Mouse (Mus musculus) right cerebral cortex, postnatal 36 days (tissue): ENCODE data around the gene Ankrd65.

ENCODE experiments used
- DNase-seq, 2 experiments: peaks; one replicate each; pipeline ENCODE4 v3.0.0; 2022; ENCODE audit warnings: low spot score in 2 of 2, mixed read lengths in 1 of 2

Ankrd65 gene

GRCm38 (mm10) chr4:155812665-155813181 is 22.5 kb downstream of the Ankrd65 start:
- no peak for DNase-seq

- DNase-seq = no peak
Observed at GRCm38 (mm10) chr4:155817533-155817932, 27.3 kb downstream of the Ankrd65 start.

- DNase-seq = no peak
Observed at GRCm38 (mm10) chr4:155821025-155821424, 30.8 kb downstream of the Ankrd65 start.

- DNase-seq = no peak
Observed at GRCm38 (mm10) chr4:155823443-155823842, 33.2 kb downstream of the Ankrd65 start.

- DNase-seq = no peak
Observed at GRCm38 (mm10) chr4:155829866-155830265, 39.6 kb downstream of the Ankrd65 start.

- no peak for DNase-seq
Observed at GRCm38 (mm10) chr4:155830596-155830995, 40.4 kb downstream of the Ankrd65 start.

- peak; percentile 91 to 92 for DNase-seq
Observed at GRCm38 (mm10) chr4:155831205-155831766, 41.0 kb downstream of the Ankrd65 start, which contains the start of gene Aurkaip1. TSS of gene Aurkaip1 (plus strand) at chr4:155831272.

- no peak for DNase-seq
Observed at GRCm38 (mm10) chr4:155831831-155832230, 41.6 kb downstream of the Ankrd65 start.

GRCm38 (mm10) chr4:155832321-155832720 is 42.1 kb downstream of the Ankrd65 start:
- DNase-seq = no peak

- DNase-seq = no peak
Observed at GRCm38 (mm10) chr4:155833234-155833633, 43.0 kb downstream of the Ankrd65 start.

GRCm38 (mm10) chr4:155833836-155834235 is 43.6 kb downstream of the Ankrd65 start:
- peak in 1 of 2 experiments; percentile 62 for DNase-seq

GRCm38 (mm10) chr4:155837404-155838010 is 47.3 kb downstream of the Ankrd65 start:
- DNase-seq = no peak

GRCm38 (mm10) chr4:155838187-155839153 is 48.2 kb downstream of the Ankrd65 start:
- no peak for DNase-seq

GRCm38 (mm10) chr4:155839483-155839910 is 49.3 kb downstream of the Ankrd65 start, which contains the start of gene Mxra8:
TSS of gene Mxra8 (plus strand) at chr4:155839680.
- no peak for DNase-seq

- no peak for DNase-seq
Observed at GRCm38 (mm10) chr4:155840076-155841002, 50.1 kb downstream of the Ankrd65 start.

- DNase-seq = no peak
Observed at GRCm38 (mm10) chr4:155841003-155841454, 50.8 kb downstream of the Ankrd65 start.

- no peak for DNase-seq
Observed at GRCm38 (mm10) chr4:155841651-155842270, 51.5 kb downstream of the Ankrd65 start.

- no peak for DNase-seq
Observed at GRCm38 (mm10) chr4:155843231-155843630, 53.0 kb downstream of the Ankrd65 start.

- peak; percentile 82 to 83 for DNase-seq
Observed at GRCm38 (mm10) chr4:155846871-155847578, 56.8 kb downstream of the Ankrd65 start, which contains the start of gene Dvl1. TSS of gene Dvl1 (plus strand) at chr4:155847402.
